Comparison of ENCODE assay signal across 9 mouse cellular contexts in the genomic region with DNA sequence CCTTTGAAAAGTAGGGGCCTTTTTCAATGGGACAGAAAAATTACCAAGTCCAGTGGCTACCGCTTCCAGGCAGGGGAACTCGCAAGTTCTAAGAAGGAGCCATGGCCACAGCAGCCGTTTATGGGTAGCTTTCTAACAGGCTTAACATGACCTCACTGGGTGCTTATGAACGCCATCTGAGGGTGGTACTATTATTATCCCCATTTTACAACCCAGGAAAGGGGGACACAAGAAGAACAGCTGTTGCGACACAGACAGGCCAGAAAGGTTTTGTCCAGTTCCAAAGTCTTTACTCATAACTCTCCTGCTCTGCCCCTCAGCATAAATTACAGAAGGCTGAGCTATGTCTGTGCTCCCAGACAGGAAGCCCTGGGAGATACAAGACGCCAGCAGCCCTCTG. TPM values are rescaled to one million over a fixed set of nuclear protein-coding genes. Genes with fewer than 3 reads are reported as not detected.
A peak's percentile ranks its signal among the peaks of the same experiment; 100 is the strongest.
DNase-seq lines count a peak whose midpoint lies in the region; ATAC-seq lines count a peak whose summit lies in the region.
"Had no signal": no experiment of that assay in that cellular context is flagged by ENCODE, and none has a peak within 500 bp of the region (broad histone marks: within the 10 kb centered on the region; RNA-seq: fewer than 3 reads in every experiment).

No protein-coding gene starts in this region.

- H3K4me1 ChIP-seq in heart, embryonic 14.5 days (ENCODE audit: control insufficient read depth in 2 of 2, insufficient read depth in 2 of 2, low read length in 2 of 2) = peaks cover 15 to 27% of the 10 kb centered on the region in 2 experiments
- H3K4me1 ChIP-seq in liver, embryonic 16.5 days (ENCODE audit: control insufficient read depth, low read depth, low read length) = peaks cover 2% of the 10 kb centered on the region

- no peaks in the 10 kb centered on the region for H3K9me3 ChIP-seq in heart, embryonic 14.5 days (ENCODE audit: control insufficient read depth, low read length)
- no peaks in the 10 kb centered on the region for H3K9me3 ChIP-seq in liver, embryonic 16.5 days (replicated peaks; ENCODE audit: control insufficient read depth, low read length)

- WGBS in heart, embryonic 14.5 days = 35% methylated on average over 6 of the region's 6 CpGs
- 29% methylated on average over 6 of the region's 6 CpGs for WGBS in liver, embryonic 16.5 days (ENCODE audit: insufficient replicate concordance)

- no peak overlapping the region for H3K9ac ChIP-seq in heart, embryonic 14.5 days (ENCODE audit: low read length)
- H3K9ac ChIP-seq in liver, embryonic 16.5 days (ENCODE audit: low read depth, low read length) = no peak overlapping the region

- ATAC-seq in heart, embryonic 14.5 days (ENCODE audit: insufficient number of reproducible peaks, insufficient read depth, low FRiP score, low read depth) = no peak
- peak; percentile 8; the same call in 1 of the 2 replicates for ATAC-seq in granulocyte monocyte progenitor cell, adult 5-6 weeks (replicated peaks; ENCODE audit: poor library complexity, severe bottlenecking)
- ATAC-seq in liver, embryonic 16.5 days (ENCODE audit: low read depth) = no peak

- H3K4me3 ChIP-seq in heart, embryonic 14.5 days (ENCODE audit: control insufficient read depth in 1 of 2, insufficient read depth in 1 of 2, low read depth in 1 of 2, low read length in 2 of 2) = peak overlapping the region in 1 of 2 experiments; percentile 53; a peak in 2 of 4 replicates
- H3K4me3 ChIP-seq in liver, embryonic 16.5 days (ENCODE audit: low read depth, low read length) = no peak overlapping the region

- H3K27ac ChIP-seq in heart, embryonic 14.5 days (replicated peaks in 1 of 2; ENCODE audit: control insufficient read depth in 1 of 2, insufficient read depth in 1 of 2, low read depth in 2 of 2, low read length in 2 of 2) = no peak overlapping the region
- no peak overlapping the region for H3K27ac ChIP-seq in liver, embryonic 16.5 days (ENCODE audit: low read length)

- peaks cover 37% of the 10 kb centered on the region for H3K27me3 ChIP-seq in heart, embryonic 14.5 days (ENCODE audit: control insufficient read depth, insufficient read depth, low read length)
- peaks cover 53% of the 10 kb centered on the region for H3K27me3 ChIP-seq in liver, embryonic 16.5 days (ENCODE audit: control insufficient read depth, insufficient read depth, low read depth, low read length)

- H3K4me2 ChIP-seq in heart, embryonic 14.5 days (ENCODE audit: low read length) = peak overlapping the region; percentile 98
- H3K4me2 ChIP-seq in liver, embryonic 16.5 days (ENCODE audit: low read depth, low read length) = peak overlapping the region; percentile 66

- H3K36me3 ChIP-seq in heart, embryonic 14.5 days (ENCODE audit: control insufficient read depth, insufficient read depth, low read length) = no peaks in the 10 kb centered on the region
- H3K36me3 ChIP-seq in liver, embryonic 16.5 days (ENCODE audit: control insufficient read depth, insufficient read depth) = no peaks in the 10 kb centered on the region

- no peak for DNase-seq in heart, adult 11 months
- peak; percentile 56 for DNase-seq in Muller cell, postnatal 12 days (ENCODE audit: inconsistent ontology term)
- no peak for DNase-seq in thymus, adult 18-20 months
- DNase-seq in ovary, postnatal 10 days (ENCODE audit: low spot score) = no peak
- DNase-seq in adrenal gland, postnatal 36 days = no peak
- DNase-seq: cerebellum, adult 9-10 months had no signal

RNA-seq across cellular contexts. Expression of gene Mfsd2a, which starts 0.6 kb away (rescaled TPM):
- polyA plus RNA-seq in heart, embryonic 14.5 days (2014; fragmentation: Nextera tagmentation; extraction: Ambion mirVana) = 0.38 and 0.42 TPM in 2 replicates
- total RNA-seq in granulocyte monocyte progenitor cell, adult 5-6 weeks (2014; fragmentation: Nextera tagmentation) = not detected in 2 replicates
- 1.5 TPM in 1 of 2 replicates, not detected in the other for total RNA-seq in granulocyte monocyte progenitor cell, adult 5-6 weeks (2017)
- 0.08 TPM in 1 of 2 replicates, not detected in the other for polyA plus RNA-seq in liver, embryonic 16.5 days (2015; fragmentation: Nextera tagmentation; extraction: Ambion mirVana)
- 1 to 10 TPM; 5.4 to 6.6 TPM for total RNA-seq in adrenal gland, postnatal 36 days (2021)

RNA-seq across cellular contexts. Expression of gene Mycl, which starts 33.9 kb away (rescaled TPM):
- 0.35 and 0.63 TPM in 2 replicates for polyA plus RNA-seq in heart, embryonic 14.5 days (2014; fragmentation: Nextera tagmentation; extraction: Ambion mirVana)
- total RNA-seq in granulocyte monocyte progenitor cell, adult 5-6 weeks (2014; fragmentation: Nextera tagmentation) = 1.5 and 4.4 TPM in 2 replicates
- total RNA-seq in granulocyte monocyte progenitor cell, adult 5-6 weeks (2017) = 0.21 and 0.78 TPM in 2 replicates
- 0.65 and 0.92 TPM in 2 replicates for polyA plus RNA-seq in liver, embryonic 16.5 days (2015; fragmentation: Nextera tagmentation; extraction: Ambion mirVana)
- total RNA-seq in adrenal gland, postnatal 36 days (2021) = 1 to 10 TPM; 3.8 to 4.9 TPM

RNA-seq across cellular contexts. Expression of gene Trit1, which starts 54.8 kb away (rescaled TPM):
- 11.1 and 12.1 TPM in 2 replicates for polyA plus RNA-seq in heart, embryonic 14.5 days (2014; fragmentation: Nextera tagmentation; extraction: Ambion mirVana)
- 10.8 and 21.5 TPM in 2 replicates for total RNA-seq in granulocyte monocyte progenitor cell, adult 5-6 weeks (2014; fragmentation: Nextera tagmentation)
- total RNA-seq in granulocyte monocyte progenitor cell, adult 5-6 weeks (2017) = 20.4 and 20.7 TPM in 2 replicates
- 6.3 and 7.0 TPM in 2 replicates for polyA plus RNA-seq in liver, embryonic 16.5 days (2015; fragmentation: Nextera tagmentation; extraction: Ambion mirVana)
- 10 to 100 TPM; 25.2 to 25.7 TPM for total RNA-seq in adrenal gland, postnatal 36 days (2021)
